Mouse (Mus musculus) midbrain, postnatal 0 days (tissue): Measurements from ENCODE around the gene 1600002K03Rik. TPM values are rescaled to one million over a fixed set of nuclear protein-coding genes. Genes with fewer than 3 reads are reported as not detected.
A peak's percentile ranks its signal among the peaks of the same experiment; 100 is the strongest.

Source experiments
- ATAC-seq: fragments of 200-750 bp; cut with Nextera tagmentation; 2 replicates; pipeline ENCODE4 v1.8.0; 2017; ENCODE audit warnings: moderate number of reproducible peaks, mild to moderate bottlenecking, moderate TSS enrichment, moderate library complexity; ENCODE audit not compliant: low FRiP score
- DNase-seq: peaks from one replicate; pipeline ENCODE4 v3.0.0-alpha.2; 2015; ENCODE audit warnings: low spot score
- H3K27ac ChIP-seq: fragments of 300-500 bp; sonication (generic); 2 replicates; pipeline ENCODE4 v1.5.1; 2014; ENCODE audit warnings: low read depth, mild to moderate bottlenecking, low read length, mixed read lengths
- H3K27me3 ChIP-seq: fragments of 300-500 bp; sonication (generic); 2 replicates; pipeline ENCODE4 v1.6.1; 2014; ENCODE audit warnings: low read length, control low read depth, mixed read lengths; ENCODE audit not compliant: insufficient read depth
- H3K36me3 ChIP-seq: fragments of 300-500 bp; sonication (generic); 2 replicates; pipeline ENCODE4 v1.6.1; 2014; ENCODE audit warnings: low read length, control low read depth, mixed read lengths; ENCODE audit not compliant: insufficient read depth
- H3K4me1 ChIP-seq: fragments of 300-500 bp; sonication (generic); 2 replicates; pipeline ENCODE4 v1.6.1; 2014; ENCODE audit warnings: mild to moderate bottlenecking, control low read depth, antibody characterized with exemption, low read length, mixed read lengths; ENCODE audit not compliant: insufficient read depth
- H3K4me2 ChIP-seq: fragments of 300-500 bp; sonication (generic); 2 replicates; pipeline ENCODE4 v1.6.1; 2014; ENCODE audit warnings: low read depth, mild to moderate bottlenecking, low read length, mixed read lengths; ENCODE audit not compliant: poor library complexity, severe bottlenecking
- H3K4me3 ChIP-seq: fragments of 300-500 bp; sonication (generic); 2 replicates; pipeline ENCODE4 v1.5.1; 2014; ENCODE audit warnings: low read depth, mild to moderate bottlenecking, low read length, moderate library complexity
- H3K9ac ChIP-seq: fragments of 300-500 bp; sonication (generic); replicated peaks from 2 replicates; pipeline ENCODE4 v1.6.1; 2014; ENCODE audit warnings: mild to moderate bottlenecking, low read length, moderate library complexity, mixed read lengths; ENCODE audit not compliant: poor library complexity, severe bottlenecking
- H3K9me3 ChIP-seq: fragments of 300-500 bp; sonication (generic); 2 replicates; pipeline ENCODE4 v1.6.1; 2016; ENCODE audit warnings: low read length, control low read depth
- CTCF ChIP-seq: IDR thresholded peaks from 2 replicates; pipeline ENCODE4 v1.5.1; 2016; ENCODE audit warnings: antibody characterized with exemption, mild to moderate bottlenecking
- WGBS: fragments of 180-500 bp; shearing (Covaris S2); extraction: QIAGEN DNeasy Blood & Tissue Kit; methylation state at CpG from one replicate; pipeline ENCODE4 v1.1.7; 2014; 5-methylcytosine and 5-hydroxymethylcytosine counted together
- polyA plus RNA-seq: library from polyadenylated mRNA; unstranded; fragments of >200 nt; fragmentation: Nextera tagmentation; extraction: Ambion mirVana; gene quantifications from 2 replicates; pipeline ENCODE4 v1.2.1, GENCODE M21; 2015
- total RNA-seq: library from RNA; depleted of rRNA; stranded (reverse); fragments of >200 nt; gene quantifications from 2 replicates; pipeline ENCODE4 v1.2.3, GENCODE M21; 2014

The 1600002K03Rik gene
- total and polyA plus RNA-seq, 2 experiments from 2014 or later = 2.8 to 4.1 TPM

- H3K27ac ChIP-seq = peak overlapping the region; percentile 97
- TF ChIP-seq CTCF = no peak
- WGBS = 17% methylated on average over 42 of the region's 49 CpGs
- H3K4me1 ChIP-seq = peaks cover 20% of the 10 kb centered on the region
- DNase-seq (no peak), ATAC-seq (no peak)
- peak overlapping the region; percentile 89 for H3K4me2 ChIP-seq
- no peaks in the 10 kb centered on the region for H3K9me3 ChIP-seq
- H3K36me3 ChIP-seq = peaks cover 37% of the 10 kb centered on the region
- H3K27me3 ChIP-seq = no peaks in the 10 kb centered on the region
- H3K9ac ChIP-seq = peak overlapping the region; percentile 99
- peak overlapping the region; percentile 70 for H3K4me3 ChIP-seq
These were observed 36.4 kb upstream of the 1600002K03Rik start for GRCm38 (mm10) chr10:80136179-80136951.

GRCm38 (mm10) chr10:80136952-80137625, 35.7 kb upstream of the 1600002K03Rik start:
- ATAC-seq (no peak), DNase-seq (no peak)
- Histone ChIP-seq H3K4me2 (peak overlapping the region; percentile 89), H3K4me3 (peak overlapping the region; percentile 70), H3K36me3 (peaks cover 34% of the 10 kb centered on the region), H3K27me3 (no peaks in the 10 kb centered on the region), H3K27ac (peak overlapping the region; percentile 97), H3K9me3 (no peaks in the 10 kb centered on the region), H3K4me1 (peaks cover 15% of the 10 kb centered on the region), H3K9ac (peak overlapping the region; percentile 99)
- WGBS = 5% methylated on average over 28 of the region's 29 CpGs
- no peak for TF ChIP-seq CTCF

GRCm38 (mm10) chr10:80137626-80138552, 34.9 kb upstream of the 1600002K03Rik start:
- no peak for DNase-seq
- 5% methylated on average over 26 of the region's 33 CpGs for WGBS
- no peak for ATAC-seq

GRCm38 (mm10) chr10:80138553-80139438, 33.9 kb upstream of the 1600002K03Rik start, which contains the start of gene Atp5d:
TSS of gene Atp5d (plus strand) at chr10:80138632.
- Histone ChIP-seq H3K27me3 (no peaks in the 10 kb centered on the region), H3K9ac (peak within 1 kb of the TSS; percentile 99), H3K4me2 (peak within 1 kb of the TSS; percentile 89), H3K9me3 (no peaks in the 10 kb centered on the region), H3K4me1 (peaks cover 20% of the 10 kb centered on the region), H3K4me3 (peak within 1 kb of the TSS; percentile 70), H3K36me3 (peaks cover 19% of the 10 kb centered on the region), H3K27ac (peak within 1 kb of the TSS; percentile 97)
- under 1% methylated on average over 39 of the region's 94 CpGs for whole genome bisulfite sequencing
- peak; percentile 85 for DNase-seq
- 0 out of 2 replicates have a peak, but pooled peaks have one; percentile 2 for TF ChIP-seq CTCF
- ATAC-seq = peak; percentile 12

More at GRCm38 (mm10) chr10:80137626-80138552, 34.9 kb upstream of the 1600002K03Rik start:
- Histone ChIP-seq H3K4me2 (peak overlapping the region; percentile 89), H3K36me3 (peaks cover 27% of the 10 kb centered on the region), H3K9ac (peak overlapping the region; percentile 99), H3K4me3 (peak overlapping the region; percentile 70), H3K4me1 (peaks cover 19% of the 10 kb centered on the region), H3K27ac (peak overlapping the region; percentile 97), H3K27me3 (no peaks in the 10 kb centered on the region), H3K9me3 (no peaks in the 10 kb centered on the region)
- no peak for TF ChIP-seq CTCF

GRCm38 (mm10) chr10:80139439-80139775, 33.3 kb upstream of the 1600002K03Rik start:
- DNase-seq (no peak), ATAC-seq (no peak; the same call in 1 of the 2 replicates)
- Histone ChIP-seq H3K4me3 (peak overlapping the region; percentile 70), H3K36me3 (peaks cover 20% of the 10 kb centered on the region), H3K4me2 (peak overlapping the region; percentile 89), H3K9me3 (no peaks in the 10 kb centered on the region), H3K27ac (peak overlapping the region; percentile 97), H3K9ac (peak overlapping the region; percentile 99; the same call in 1 of the 2 replicates), H3K4me1 (peaks cover 20% of the 10 kb centered on the region), H3K27me3 (no peaks in the 10 kb centered on the region)
- no peak for TF ChIP-seq CTCF
- WGBS = 2% methylated on average over 10 of the region's 10 CpGs
